Mouse (Mus musculus) CH12.LX (cell line): ENCODE data around the gene Fgfr2.

Source experiments
- CTCF ChIP-seq, 2 experiments: IDR thresholded peaks in 1 of 2; conservative IDR thresholded peaks in 1 of 2; 2 replicates each; pipeline ENCODE4 v1.5.1; 2011 to 2012; ENCODE audit warnings: low read depth in 2 of 2, low read length in 2 of 2, improper control_type of control experiment in 1 of 2, inconsistent platforms in 1 of 2, mild to moderate bottlenecking in 1 of 2, moderate library complexity in 1 of 2
- MXI1 ChIP-seq: IDR thresholded peaks from 2 replicates; pipeline ENCODE4 v1.6.1; 2011; ENCODE audit warnings: mild to moderate bottlenecking, low read depth, low read length, improper control_type of control experiment
- SIN3A ChIP-seq: IDR thresholded peaks from 2 replicates; pipeline ENCODE4 v1.6.1; 2012; ENCODE audit warnings: low read length, improper control_type of control experiment, inconsistent platforms

DNA sequence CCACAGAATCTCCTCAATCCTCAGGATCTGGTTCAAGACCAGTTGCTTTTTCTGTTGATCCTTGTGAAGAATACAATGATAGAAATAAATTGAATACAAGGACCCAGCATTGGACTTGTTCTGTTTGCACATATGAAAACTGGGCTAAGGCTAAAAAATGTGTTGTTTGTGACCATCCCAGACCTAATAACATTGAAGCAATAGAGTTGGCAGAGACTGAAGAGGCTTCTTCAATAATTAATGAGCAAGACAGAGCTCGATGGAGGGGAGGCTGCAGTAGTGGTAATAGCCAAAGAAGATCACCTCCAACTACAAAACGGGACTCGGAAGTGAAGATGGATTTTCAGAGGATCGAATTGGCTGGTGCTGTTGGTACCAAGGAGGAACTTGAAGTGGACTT, 173.2 kb downstream of the Fgfr2 start:
- TF ChIP-seq CTCF (conservative IDR thresholded peaks at IDR 0.05 in 1 of 2, IDR thresholded peaks at IDR 0.05 in 1 of 2; ENCODE audit: low read depth in 2 of 2, low read length in 2 of 2), result no peak
- no peak for TF ChIP-seq MXI1
- no peak for TF ChIP-seq SIN3A
